In the genomic region with DNA sequence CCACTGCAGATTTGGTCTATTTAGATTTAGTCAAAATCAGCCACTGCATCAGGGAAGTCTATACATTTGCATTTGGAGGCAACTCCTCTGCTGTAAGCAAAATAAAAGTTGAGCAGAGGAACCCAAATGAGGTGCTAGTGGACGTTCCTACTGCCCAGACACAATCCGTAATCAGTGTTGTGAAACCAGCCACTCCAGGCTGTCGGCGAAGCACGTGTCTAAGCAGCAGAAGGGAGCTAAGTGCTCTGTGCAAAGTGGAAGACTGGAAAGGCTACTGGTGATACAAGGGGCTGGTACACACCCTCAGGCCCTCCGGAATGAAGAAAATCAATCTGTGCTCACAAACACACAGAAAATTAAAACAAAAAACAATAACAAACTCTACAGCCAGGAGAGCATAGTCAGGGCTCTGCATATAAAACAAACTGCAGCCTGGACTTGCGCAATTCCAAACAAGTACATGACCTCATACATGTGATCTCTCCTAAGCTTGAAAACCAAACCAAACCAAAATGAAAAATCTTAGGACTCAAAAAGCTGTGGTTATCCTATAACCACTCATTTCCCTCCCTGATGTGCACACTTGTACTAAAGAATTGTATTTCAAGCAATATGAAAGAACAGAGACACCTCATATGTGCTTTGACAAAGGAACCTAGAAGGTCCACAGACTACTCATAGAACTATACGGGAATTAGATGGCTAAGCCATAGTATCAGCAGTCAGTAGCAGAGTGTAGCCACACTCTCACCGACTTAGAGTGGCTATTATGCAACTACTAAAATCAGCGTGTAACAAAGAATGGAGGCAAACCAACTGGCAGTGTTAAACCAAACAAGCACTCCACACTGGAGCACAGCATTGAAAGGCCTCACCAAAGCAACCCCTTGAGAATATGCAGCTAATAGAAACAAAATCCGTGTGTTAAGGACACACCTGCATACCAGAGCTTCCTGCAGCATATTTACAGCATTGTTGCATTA, we compare ENCODE assay signal across 13 mouse cellular contexts.
DNase-seq lines count a peak whose midpoint lies in the region; ATAC-seq and TF ChIP-seq lines count a peak whose summit lies in the region.
"Had no signal": no experiment of that assay in that cellular context is flagged by ENCODE, and none has a peak within 500 bp of the region (broad histone marks: within the 10 kb centered on the region; RNA-seq: fewer than 3 reads in every experiment).

No protein-coding gene starts in this region.

- DNase-seq in heart, adult 8-10 months (ENCODE audit: low spot score): peak; percentile 9
- no peak for DNase-seq in heart, postnatal 25 days (ENCODE audit: low spot score)
- peak; percentile 29 to 34 for DNase-seq in heart, adult 9 months (ENCODE audit: low spot score in 2 of 2)
- DNase-seq in liver, embryonic 14.5 days (ENCODE audit: low read depth in 3 of 3, low spot score in 3 of 3): no peak
- DNase-seq in lung, postnatal 4 days: peak; percentile 64 to 74
- DNase-seq in gastrocnemius, postnatal 4 days (ENCODE audit: low spot score in 2 of 2): no peak
- DNase-seq in hindbrain, embryonic 10.5 days (ENCODE audit: low spot score): no peak
- DNase-seq: cerebellum, postnatal 36 days; gastrocnemius, adult 2 months had no signal

- no peak for TF ChIP-seq CTCF in liver, embryonic 14.5 days (IDR thresholded peaks at IDR 0.05; ENCODE audit: low read depth)
- TF ChIP-seq CTCF in intestine, postnatal 0 days (IDR thresholded peaks at IDR 0.05; ENCODE audit: low read depth): no peak

- no peak overlapping the region for H3K9ac ChIP-seq in liver, embryonic 14.5 days (replicated peaks)
- no peak overlapping the region for H3K9ac ChIP-seq in intestine, postnatal 0 days (ENCODE audit: low read depth, low read length)

- ATAC-seq in liver, embryonic 14.5 days (ENCODE audit: insufficient read depth): peak; percentile 56; the same call in 1 of the 2 replicates
- ATAC-seq in intestine, postnatal 0 days: no peak
- ATAC-seq: inflammation-experienced regulatory T-cells, adult 6 months had no signal

- H3K4me3 ChIP-seq in liver, embryonic 14.5 days (ENCODE audit: insufficient read depth in 1 of 2, low read depth in 2 of 2, low read length in 2 of 2): no peak overlapping the region
- H3K4me3 ChIP-seq in hindbrain, embryonic 10.5 days: no peak overlapping the region
- H3K4me3 ChIP-seq in intestine, postnatal 0 days (ENCODE audit: low read depth, low read length): no peak overlapping the region
- H3K4me3 ChIP-seq: erythroblast, embryonic 14.5 days; gastrocnemius, adult 2 months had no signal

- intact Hi-C loops in heart, postnatal 25 days (cut with DNase I): no loop called here

- no peaks in the 10 kb centered on the region for H3K9me3 ChIP-seq in liver, embryonic 14.5 days (ENCODE audit: control insufficient read depth, low read length)
- no peaks in the 10 kb centered on the region for H3K9me3 ChIP-seq in hindbrain, embryonic 10.5 days
- H3K9me3 ChIP-seq in intestine, postnatal 0 days (ENCODE audit: control insufficient read depth): no peaks in the 10 kb centered on the region

- WGBS in liver, embryonic 14.5 days (ENCODE audit: insufficient replicate concordance): 55% methylated on average over 11 of the region's 11 CpGs
- WGBS in hindbrain, embryonic 10.5 days: 86% methylated on average over 11 of the region's 11 CpGs
- 71% methylated on average over 11 of the region's 11 CpGs for WGBS in intestine, postnatal 0 days

- H3K4me2 ChIP-seq in liver, embryonic 14.5 days (ENCODE audit: low read depth): no peak overlapping the region
- no peak overlapping the region for H3K4me2 ChIP-seq in intestine, postnatal 0 days (replicated peaks; ENCODE audit: low read depth)

- TF ChIP-seq EP300 in liver, embryonic 14.5 days (IDR thresholded peaks at IDR 0.05; ENCODE audit: low read depth): no peak

- H3K36me3 ChIP-seq in liver, embryonic 14.5 days (replicated peaks; ENCODE audit: control insufficient read depth, insufficient read depth, low read depth): no peaks in the 10 kb centered on the region
- no peaks in the 10 kb centered on the region for H3K36me3 ChIP-seq in hindbrain, embryonic 10.5 days
- H3K36me3 ChIP-seq in intestine, postnatal 0 days (ENCODE audit: control insufficient read depth, insufficient read depth): no peaks in the 10 kb centered on the region

- H3K27me3 ChIP-seq in liver, embryonic 14.5 days (ENCODE audit: control insufficient read depth, insufficient read depth, low read length): no peaks in the 10 kb centered on the region
- H3K27me3 ChIP-seq in hindbrain, embryonic 10.5 days (ENCODE audit: insufficient read depth, poor library complexity, severe bottlenecking): no peaks in the 10 kb centered on the region
- H3K27me3 ChIP-seq in intestine, postnatal 0 days (replicated peaks; ENCODE audit: control insufficient read depth, insufficient read depth, low read length): no peaks in the 10 kb centered on the region
- H3K27me3 ChIP-seq: CH12.LX had no signal

- no peak overlapping the region for H3K27ac ChIP-seq in liver, embryonic 14.5 days
- no peak overlapping the region for H3K27ac ChIP-seq in hindbrain, embryonic 10.5 days
- no peak overlapping the region for H3K27ac ChIP-seq in intestine, postnatal 0 days (ENCODE audit: low read depth, low read length)
- H3K27ac ChIP-seq: gastrocnemius, adult 2 months had no signal

- H3K4me1 ChIP-seq in liver, embryonic 14.5 days (replicated peaks; ENCODE audit: control insufficient read depth in 2 of 2, insufficient read depth in 2 of 2, low read length in 1 of 2): peaks cover 0 to 10% of the 10 kb centered on the region in 2 experiments; a peak in 2 of 4 replicates
- no peaks in the 10 kb centered on the region for H3K4me1 ChIP-seq in hindbrain, embryonic 10.5 days (replicated peaks)
- H3K4me1 ChIP-seq in intestine, postnatal 0 days (replicated peaks; ENCODE audit: control insufficient read depth, insufficient read depth, low read length): no peaks in the 10 kb centered on the region

Comparison
In these comparisons a context has a peak if more than half of its experiments do, and no peak if none do; other contexts are left out.
1. DNase-seq: peak in heart, adult 8-10 months (single experiment), heart, adult 9 months (2 of 2) and lung, postnatal 4 days (2 of 2); none in heart, postnatal 25 days (single experiment), liver, embryonic 14.5 days (0 of 3), gastrocnemius, postnatal 4 days (0 of 2) and hindbrain, embryonic 10.5 days (single experiment).